Mouse (Mus musculus) telencephalon, adult 2 months (tissue): ENCODE data around the gene Prpf40b.
A peak's percentile ranks its signal among the peaks of the same experiment; 100 is the strongest.
"Not testable (repeated sequence)": the region's sequence is repeated elsewhere in the genome, so short reads cannot be mapped to it uniquely, and the experiment has no call there.

Experiments used
- DNase-seq: peaks from one replicate; pipeline ENCODE4 v3.0.0-alpha.2; 2011; ENCODE audit warnings: low read depth, low spot score

Prpf40b gene

DNA sequence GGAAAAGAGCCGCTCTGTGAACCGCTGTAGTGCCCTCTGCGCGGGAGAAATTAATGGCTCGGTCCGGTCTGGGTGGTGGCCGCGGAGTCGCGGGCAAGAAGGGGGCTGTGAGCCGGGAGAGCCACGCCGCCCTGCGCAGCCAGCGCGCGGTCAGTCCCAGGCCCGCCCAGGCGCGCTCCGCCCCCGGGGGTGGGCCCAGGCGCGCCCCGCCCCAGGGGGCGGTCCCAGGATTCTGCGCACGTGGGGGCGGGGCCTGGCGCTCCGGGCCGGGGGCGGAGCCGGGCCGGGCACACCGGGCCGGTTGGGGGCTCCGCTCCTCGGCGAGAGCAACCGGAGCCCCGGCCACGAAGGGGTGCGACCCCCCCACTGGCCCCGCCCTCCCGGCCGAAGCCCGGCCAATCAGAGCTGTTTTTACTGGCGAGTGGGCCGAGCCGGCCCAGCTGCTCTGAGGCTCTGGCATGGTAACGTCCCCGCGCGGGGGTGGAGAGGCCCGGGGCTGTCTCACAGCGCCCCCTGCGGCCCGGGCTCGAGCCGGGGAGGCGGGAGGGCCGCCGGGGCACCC, at the start of gene Prpf40b:
Prpf40b (plus strand) TSS at position 275 of the 562 bp plus-strand sequence.
- DNase-seq, result peak; percentile 77

DNA sequence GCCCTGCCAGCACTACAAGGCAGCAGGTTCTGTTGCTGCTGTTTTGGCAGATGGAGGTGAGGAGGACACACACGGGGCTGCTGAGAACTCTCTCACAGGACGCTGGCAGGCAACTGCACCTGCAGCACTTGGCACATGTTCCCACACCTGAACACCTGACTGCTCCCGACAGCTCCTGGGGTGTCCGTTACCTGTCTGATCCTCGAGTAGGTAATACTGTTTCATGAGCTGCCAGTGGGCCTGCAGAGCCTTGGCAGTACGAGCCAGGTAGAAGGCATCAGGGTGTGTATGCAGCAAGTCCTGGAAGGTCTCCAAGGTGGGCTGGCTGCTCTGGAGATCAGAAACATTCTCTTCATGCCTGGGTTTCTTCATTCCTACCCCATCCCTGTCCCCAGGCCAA, 48.2 kb upstream of the Prpf40b start:
- not testable (repeated sequence) for DNase-seq

DNA sequence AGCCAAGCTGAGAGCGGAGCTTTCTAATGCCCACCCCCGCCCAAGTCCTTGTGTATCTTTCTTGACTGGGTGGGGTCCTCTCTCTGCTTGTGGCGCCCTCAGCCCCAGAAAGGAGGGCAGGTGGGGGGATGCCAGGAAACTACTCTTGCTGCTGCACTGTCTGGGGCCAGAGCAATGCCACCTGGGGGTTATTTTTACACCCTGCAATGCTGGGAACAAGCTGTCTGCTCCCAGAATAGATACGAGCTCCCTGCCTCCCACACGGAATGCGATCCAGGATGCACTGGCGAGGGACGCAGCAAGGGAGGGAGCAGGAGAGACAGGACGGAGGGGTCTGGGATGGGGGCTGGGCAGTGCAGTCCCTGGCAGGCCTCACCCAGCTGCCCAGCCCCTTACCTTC, 45.9 kb upstream of the Prpf40b start:
- peak; percentile 90 for DNase-seq

DNA sequence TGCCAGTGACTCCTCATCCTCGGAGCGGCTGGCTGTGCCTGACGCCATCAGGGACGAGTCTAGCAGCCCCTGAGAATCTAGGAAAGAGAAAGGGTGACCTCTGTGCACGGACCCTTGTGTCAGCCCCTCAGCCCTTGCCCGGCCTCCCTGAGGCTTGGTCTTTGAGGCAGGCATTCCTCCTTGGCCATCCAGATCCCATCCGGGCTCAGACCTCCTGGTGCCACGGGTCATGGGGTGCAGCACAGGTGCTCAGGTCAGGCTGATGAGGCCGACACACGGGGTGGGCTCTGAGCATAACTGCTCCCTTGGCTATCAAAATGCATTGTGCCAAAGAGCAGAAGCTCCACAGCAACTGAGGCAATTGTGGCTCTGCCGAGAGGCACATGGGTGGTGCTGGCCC, 44.9 kb upstream of the Prpf40b start:
- DNase-seq, result no peak

DNA sequence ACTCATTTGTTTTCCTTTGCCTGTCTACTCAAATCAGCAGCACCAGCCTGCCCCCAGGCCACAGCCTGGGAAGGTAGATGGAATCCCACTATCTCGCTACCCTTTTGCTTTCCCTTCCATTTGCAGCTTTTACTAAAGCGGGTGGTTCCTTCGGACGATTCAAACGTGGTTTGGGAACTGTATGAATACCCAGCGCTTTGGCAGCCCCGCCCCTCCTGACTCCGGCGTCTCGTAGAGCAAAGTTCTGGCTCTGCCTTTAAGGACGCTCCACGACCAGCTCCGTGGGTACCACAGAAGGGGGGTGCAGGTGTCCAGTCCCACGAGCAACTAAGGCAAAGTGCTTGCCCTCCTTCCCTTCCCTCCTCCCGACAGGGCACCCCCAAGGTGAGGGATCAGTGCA, 43.8 kb upstream of the Prpf40b start:
- DNase-seq, result not testable (repeated sequence)

DNA sequence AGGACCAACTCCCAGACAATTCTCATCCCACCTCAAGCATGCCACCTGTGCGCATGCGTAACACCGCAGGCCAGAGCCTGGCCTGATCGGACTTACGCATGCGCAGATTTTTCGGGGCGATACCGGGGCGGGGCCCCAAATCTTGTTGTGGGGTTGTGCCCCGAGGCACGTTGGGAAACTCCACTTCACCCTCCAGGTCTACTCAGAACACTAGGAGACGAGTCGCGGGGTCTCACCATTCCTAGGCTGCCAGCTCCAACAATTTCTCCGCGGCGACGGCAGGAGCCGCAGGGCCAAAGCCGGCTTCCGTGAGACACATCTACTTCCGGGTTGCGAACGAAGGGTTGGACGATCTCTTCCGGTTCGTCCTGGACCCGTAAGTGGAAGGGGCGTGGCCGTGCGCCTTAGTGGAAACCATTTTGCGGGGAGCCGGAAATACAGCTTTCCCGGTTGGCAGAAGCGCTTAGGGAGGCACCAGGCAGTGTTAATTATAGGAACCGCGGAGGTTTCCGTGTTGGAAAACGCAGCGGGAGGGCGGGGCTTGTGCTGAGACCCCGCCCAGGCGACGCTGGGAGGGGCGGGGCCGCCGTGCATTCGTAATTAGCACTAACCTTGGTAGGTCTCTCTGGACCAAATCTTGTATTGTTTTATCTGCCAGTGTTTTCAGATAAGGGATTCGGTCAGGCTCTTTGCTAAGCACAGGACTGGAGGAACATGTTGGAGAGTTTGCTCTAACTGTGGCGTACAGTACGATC, 43.1 kb upstream of the Prpf40b start, which contains the start of gene Mcrs1:
Mcrs1 (minus strand) TSS at position 336 of the 755 bp plus-strand sequence.
- peak; percentile 99 for DNase-seq

DNA sequence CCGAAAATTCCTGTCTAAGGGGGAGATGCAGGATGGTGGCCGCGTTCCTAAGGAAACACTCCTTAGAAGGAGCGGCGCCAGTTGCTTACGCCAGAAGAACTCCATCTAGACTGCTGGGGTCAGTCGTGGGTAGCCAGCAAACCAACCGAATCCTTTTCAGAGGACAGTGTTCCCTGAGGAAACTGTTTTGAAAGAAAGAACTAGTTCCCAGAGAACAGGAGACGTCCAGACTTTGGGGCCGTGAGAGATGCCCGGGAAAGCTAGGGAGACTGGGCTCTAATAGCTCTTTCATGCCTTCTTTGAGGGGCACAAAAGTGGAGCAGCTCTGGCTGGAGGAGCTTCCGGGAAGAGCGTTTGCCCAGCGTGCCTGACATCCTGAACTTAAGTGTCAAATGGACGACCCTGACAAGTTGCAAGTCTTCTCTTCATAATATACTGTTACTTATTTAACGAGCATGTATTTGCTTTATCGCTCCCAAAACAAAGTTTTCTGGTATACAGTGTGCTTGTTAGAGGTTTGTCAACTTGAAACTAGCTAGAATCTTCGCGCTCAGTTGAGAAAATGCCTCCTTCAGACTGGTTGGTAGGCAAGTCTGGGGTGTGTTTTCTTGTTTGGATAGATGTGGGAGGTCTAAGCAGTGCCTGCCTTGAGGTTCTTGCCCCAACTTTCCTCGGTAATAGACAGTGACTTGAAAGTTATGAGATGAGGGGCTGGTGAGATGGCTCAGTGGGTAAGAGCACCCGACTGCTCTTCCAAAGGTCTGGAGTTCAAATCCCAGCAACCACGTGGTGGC, 42.3 kb upstream of the Prpf40b start:
- DNase-seq, result no peak

DNA sequence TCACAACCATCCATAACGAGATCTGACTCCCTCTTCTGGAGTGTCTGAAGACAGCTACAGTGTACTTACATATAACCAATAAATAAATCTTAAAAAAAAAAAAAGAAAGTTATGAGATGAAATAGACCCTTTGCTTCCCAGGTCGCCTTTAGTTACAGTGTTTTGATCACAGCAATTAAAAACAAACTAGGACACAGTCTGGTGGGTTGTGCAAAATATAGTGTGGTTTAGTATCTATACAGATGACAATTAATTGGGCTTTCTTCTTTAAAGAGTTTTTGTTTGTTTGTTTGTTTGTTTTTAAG, 41.8 kb upstream of the Prpf40b start:
- DNase-seq, result not testable (repeated sequence)

DNA sequence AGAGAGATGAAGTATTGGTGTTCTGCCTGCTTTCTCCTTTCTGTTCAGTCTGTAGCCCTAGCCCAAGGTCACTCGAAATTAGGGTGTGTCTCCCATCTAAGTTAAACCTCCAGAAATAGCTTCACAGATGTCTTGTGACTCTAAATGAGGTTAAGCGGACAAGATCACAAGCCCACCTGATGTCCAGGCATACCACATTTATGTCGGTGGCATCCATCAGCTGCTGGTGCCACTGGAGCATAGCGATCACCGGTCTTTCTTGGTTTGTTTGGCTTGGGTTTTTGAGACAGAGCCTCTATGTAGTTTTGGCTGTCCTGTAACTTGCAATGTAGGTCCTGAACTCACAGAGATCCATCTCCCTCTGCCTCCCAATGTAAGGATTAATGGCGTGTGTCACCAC, 41.1 kb upstream of the Prpf40b start:
- DNase-seq, result no peak

DNA sequence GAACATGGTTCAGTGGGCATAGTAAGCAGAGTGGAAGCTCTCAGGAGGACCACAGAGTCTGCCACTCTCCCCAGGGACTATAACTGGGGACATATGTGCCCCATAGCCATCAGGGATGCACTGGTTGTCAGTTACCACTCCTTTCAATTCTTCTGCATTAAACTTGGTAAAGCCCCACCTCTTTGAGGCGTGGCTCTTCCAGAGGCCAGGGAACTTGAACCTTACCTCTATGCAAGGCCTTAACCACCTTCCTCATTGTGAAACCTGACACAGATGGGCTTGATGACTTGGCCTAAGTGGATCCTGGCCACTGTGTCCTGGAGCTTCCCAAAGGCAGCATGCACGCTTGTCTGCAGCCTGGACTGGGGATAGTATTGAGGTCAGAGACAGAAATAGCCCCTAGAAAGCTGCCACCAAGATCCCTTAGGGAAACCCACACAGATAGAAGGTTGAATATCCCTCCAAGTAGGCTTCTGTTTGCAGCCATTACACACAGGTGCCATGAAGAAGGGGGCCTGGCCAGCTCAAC, 40.3 kb upstream of the Prpf40b start:
- no peak for DNase-seq

DNA sequence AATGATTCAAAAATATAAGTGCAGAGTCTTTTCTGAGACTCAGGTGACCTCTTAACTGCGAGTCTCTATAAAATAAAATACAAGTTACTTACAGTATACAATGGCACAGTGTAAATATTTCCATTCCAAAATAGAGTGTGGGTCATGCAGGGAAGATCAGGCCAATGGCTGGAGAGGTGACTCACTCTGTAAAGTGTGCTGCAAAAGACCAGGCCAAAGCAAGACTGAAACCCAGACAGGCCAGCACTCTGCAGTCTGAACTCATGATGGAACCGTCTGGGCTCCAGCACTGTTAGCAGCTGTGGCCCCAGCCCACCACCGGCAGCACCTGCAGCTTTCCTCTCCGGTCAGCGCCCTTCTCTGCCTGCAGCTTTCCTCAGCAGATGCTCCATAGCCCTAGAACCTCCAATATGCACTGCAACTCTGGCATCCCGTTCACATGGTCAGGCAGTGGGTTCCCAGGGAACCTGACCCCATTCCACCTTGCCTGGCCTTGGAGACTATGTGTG, 39.6 kb upstream of the Prpf40b start:
- DNase-seq, result no peak

DNA sequence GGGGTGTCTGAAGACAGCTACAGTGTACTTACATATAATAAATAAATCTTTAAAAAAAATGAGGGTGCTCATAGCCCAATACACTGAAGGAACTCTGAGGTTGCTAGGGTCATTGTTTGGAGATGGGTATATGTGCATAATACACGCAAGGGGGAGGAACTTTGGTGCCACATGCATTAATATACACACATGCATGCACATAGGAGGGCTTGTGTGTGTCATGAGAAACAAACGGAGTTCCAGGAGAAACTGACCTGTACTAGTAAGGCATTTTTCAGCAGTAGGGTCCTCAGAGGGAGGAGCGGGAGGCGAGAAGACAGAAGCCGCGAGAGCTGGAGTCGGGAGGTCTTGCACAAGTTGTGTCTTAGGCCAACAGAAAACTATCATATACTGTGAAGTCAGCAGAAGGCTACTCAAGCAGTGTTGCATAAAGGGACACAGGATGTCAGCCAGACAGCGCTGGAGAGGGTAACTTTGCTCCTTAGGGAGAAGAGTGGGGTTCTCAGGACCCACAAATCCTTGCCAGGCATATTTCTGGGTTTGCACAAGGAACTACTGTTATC, 35.6 kb upstream of the Prpf40b start:
- no peak for DNase-seq

DNA sequence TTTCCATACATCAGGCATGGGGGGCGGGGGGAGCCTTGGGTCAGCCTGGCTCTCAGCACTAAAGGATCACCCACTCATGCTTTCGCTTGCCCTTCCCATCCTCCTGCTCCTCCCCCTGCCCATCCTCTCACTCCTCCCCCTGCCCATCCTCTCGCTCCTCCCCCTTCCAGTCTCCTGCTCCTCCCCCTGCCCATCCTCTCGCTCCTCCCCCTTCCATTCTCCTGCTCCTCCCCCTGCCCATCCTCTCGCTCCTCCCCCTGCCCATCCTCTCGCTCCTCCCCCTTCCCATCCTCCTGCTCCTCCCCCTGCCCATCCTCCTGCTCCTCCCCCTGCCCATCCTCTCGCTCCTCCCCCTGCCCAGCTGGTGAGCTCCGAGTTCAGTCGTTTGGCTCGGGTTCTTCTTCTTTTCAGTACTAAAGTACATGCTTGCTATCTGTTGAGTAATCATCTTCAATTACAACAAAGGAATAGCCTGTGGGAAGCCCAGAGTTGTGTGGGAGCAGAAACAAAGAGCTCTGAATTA, 35.1 kb upstream of the Prpf40b start:
- DNase-seq, result peak; percentile 76

DNA sequence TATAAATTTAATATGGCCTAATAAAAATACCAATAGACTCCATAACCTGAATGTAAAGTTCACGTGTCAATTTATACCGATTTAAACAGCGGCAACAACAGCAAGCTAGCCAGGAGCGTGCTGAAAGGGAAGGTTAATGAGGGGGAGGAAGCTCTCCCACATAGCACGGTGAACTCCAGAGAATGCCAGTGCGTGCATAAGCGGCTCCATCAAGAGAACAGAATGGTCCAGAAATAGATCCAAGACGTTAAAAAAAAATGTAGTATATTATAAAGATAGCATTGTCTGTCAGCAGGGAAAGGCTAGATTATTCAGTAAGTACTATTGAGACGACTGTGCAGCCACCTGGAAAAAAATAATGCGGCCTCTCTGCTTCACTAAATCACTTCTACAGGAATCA, 32.2 kb upstream of the Prpf40b start:
- peak; percentile 50 for DNase-seq

DNA sequence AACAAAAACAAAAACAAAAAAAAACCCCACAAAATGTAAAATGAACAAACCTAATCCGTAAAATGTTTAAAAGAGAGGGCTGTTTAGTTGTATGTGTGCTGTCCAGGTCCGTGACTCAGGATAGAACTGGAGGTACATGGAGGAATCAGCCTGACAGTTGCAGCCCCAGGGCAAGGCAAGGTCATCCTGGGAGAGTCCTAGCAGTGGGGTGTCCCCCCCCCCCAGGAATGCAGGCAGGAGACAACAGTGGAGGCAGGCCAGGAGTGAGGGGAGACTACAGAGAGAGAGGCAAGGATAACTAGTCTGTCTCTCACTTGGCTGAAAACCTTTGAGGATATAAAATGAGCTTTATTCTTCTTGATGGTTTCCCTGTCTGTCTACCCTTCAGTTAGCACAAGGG, 30.5 kb upstream of the Prpf40b start:
- DNase-seq, result no peak

DNA sequence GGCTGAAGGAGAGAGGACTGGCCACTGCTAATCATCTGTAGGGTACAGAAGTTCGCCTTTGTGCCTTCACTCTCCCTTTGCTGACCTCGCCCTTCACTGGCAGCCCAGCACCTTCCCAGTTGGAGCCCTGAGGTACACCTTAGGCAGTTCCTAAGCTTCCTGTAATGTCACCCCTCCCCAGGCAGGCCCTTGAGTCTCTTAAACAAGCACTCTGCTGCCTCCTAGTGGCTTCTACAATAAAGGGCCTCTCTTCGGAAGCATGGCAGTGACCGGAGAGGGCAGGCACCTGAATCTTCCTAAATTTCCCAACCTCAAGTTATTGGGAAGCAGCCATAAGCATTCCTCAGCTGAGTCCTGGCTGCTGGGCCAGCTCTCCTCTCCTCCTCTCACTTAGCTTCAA, 29.2 kb upstream of the Prpf40b start:
- DNase-seq, result peak; percentile 72

DNA sequence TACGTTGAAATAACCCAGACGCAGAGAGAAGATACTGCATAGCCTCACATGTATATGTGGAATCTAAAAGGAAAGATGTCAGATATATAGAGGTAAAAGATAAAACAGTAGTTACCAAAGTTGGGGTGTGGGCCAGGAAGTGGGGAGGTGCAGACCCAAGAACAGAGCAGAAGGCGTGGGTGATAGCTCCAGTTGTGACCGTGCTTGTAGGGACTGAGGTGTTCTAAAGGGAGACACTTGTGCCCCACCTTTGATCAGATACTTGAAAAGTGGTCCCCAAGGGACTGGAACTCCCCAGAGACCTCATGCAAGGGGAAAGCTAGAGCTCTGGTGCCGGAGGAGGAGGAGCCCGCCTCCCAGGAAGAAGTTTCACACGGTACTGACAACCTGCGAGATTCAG, 18.8 kb upstream of the Prpf40b start:
- no peak for DNase-seq

DNA sequence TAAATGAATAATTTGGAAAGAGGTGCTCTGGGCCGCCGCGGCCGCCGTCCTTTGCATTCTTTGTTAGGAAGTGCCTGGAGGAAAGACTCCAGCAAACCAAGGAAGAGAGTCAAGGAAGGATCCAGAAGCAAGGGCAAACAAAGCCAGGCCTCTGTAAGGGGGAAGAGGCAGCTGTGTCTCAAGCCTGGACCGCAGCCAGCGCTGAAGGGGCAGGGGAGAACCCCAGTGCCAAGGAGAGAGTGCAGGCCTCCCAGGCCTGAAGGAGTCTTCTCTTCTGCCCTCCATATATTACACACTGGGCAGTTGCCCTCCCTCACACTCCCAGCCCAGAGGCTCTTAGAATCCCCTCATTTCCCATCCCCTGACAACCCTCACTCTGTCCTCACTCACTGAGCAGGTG, 16.6 kb upstream of the Prpf40b start:
- DNase-seq, result no peak

DNA sequence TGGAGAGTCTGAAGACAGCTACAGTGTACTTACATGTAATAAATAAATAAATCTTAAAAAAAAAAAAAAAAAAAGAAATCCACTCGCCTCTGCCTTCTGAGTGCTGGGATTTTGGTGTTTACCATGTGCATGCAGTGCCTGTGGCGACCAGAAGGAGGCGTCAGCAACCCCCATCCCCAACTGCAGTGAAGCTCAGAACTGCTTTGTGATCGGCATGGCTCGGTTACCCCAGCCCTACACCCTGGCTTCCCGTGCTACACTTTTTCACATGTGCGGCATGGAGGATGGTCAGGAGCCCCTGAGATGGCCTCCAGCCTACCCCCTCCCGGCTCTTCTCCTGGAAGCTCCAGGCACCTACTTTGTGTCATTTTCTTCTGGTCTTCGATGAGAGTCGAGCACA, 11.4 kb upstream of the Prpf40b start:
- no peak for DNase-seq

DNA sequence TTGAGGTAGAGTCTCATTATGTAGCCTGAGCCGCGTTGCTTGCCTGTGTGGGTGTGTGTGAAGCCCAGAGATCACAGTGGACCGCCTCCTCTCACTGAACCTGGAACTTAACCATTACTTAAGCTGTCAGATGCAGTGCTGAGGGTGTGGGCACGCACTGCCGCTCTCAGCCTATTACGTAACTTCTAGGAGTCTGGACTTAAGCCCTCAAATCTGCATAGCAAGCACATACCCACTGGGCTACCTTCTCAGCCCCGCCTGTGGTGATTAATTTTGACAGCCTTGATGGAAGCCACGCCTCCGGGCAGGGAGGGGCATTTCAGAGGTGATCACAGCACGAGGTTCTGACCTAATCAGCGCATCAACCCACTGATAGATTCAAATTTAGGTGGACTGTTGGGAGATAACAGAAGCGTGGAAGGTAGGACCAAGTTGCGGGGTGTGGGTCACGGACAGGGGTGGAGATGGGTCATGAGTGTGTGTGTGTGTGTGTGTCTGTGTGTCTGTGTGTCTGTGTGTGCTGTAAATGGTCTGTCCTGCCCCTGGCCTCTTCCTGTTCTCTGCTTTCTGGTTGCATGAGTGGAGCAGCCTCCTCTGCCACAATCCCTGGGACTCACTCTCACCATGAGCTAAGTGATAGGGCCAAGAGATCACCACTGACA, 10.2 kb upstream of the Prpf40b start:
- DNase-seq, result no peak

DNA sequence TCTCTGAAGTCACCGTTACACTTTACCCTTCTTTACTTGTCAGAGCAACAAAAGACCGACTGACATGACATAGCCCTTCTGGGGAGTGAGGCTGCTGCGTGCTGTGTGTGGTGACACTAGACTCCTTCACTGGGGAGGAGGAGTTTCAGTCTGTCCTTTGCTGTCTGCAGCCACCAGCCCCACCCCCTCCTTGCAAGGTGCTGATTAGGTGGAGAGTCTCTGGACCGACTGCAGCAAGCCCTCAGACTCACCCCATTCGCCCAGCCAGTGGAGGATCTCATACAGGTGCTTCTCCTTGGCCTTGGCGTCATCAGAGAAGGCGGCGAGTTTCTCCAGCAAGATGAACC, 9.7 kb upstream of the Prpf40b start:
- no peak for DNase-seq
